Mouse (Mus musculus): Measurements from ENCODE around the gene Dock4.

Dock4 gene

DNA sequence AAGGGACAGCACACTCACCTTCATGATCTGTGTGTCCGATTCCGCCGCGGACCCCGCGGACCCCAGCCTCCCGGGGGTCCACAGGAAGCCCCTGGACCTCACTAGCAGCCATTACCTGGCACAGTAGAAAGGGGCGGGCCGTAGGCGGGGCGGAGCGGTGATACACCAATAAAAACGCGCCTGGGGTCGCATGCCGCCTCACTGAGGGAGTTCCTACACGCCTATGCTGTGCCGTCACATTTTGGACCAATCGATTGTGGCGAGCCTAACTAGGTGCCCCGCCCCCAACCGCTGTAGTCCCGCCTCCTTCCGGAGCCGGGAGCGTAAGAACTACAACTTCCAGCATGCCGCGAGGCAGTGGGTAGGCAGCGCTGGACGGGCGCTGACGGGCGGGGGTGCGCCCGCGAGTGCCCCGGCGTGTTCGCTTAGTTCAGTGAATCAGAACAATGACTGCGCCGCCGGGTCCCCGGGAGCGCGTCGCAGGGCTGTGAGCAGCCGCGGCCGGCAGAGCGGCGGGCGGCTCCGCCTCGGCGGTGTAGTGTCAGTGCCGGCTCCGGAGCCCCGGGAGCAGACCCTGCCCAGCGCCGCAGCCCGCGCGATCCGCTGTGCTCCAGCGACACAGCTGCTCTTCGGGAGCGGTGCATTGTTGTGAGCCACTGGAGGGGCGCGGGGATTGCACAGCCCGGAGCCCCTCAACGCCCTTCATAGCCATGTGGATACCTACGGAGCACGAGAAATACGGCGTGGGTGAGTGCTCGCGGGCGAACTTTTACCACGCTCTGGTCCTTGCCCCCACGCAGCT is at the start of gene Dock4, which contains the start of gene Zfp277:
TSS of gene Dock4 (plus strand) at position 305 of the 802 bp plus-strand sequence.
TSS of gene Zfp277 (minus strand) at position 255 of the 802 bp plus-strand sequence.
- CTCF ChIA-PET, result no interaction called here

GRCm38 (mm10) chr12:40398916-40399315 is 46.8 kb upstream of the Dock4 start:
- POLR2A ChIA-PET, result interaction anchor here in 2 of 4 experiments (0.7 kb wide), 3 partner anchors 61 to 176 kb away, joined by 3 read pairs; no protein-coding TSS in a partner anchor

More for the DNA sequence above, at the start of gene Dock4, which contains the start of gene Zfp277:
- POLR2A ChIA-PET, result interaction anchor here in 3 of 4 experiments (0.5 to 6.8 kb wide), 17 partner anchors 9 to 641 kb away, joined by 3 to 49 read pairs (median 4); no protein-coding TSS in a partner anchor

DNA sequence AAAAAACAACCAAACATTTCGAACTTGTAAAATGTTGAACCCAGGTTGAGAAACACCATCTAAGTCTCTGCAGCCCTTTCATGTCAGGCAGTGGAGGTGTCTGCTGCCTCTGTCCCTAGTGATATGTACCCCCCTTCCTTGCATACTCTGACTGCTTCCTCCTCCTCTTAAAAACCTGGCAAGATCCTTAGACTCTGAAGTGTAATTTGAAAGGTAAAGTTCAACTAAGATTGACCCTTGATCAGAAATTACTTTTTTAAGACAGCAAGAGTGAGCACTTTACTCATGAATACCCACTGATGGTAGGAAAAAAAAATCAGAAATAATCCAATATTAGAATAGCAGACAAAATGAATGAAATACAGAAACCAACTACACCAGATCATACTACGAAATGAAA is 46.4 kb upstream of the Dock4 start:
- ChIA-PET POLR2A (no interaction called here), CTCF (no interaction called here)

More at GRCm38 (mm10) chr12:40398916-40399315, 46.8 kb upstream of the Dock4 start:
- CTCF ChIA-PET, result interaction anchor here in 1 of 4 experiments (0.7 kb wide), 1 partner anchor 144 kb away, joined by 3 read pairs; no protein-coding TSS in a partner anchor

DNA sequence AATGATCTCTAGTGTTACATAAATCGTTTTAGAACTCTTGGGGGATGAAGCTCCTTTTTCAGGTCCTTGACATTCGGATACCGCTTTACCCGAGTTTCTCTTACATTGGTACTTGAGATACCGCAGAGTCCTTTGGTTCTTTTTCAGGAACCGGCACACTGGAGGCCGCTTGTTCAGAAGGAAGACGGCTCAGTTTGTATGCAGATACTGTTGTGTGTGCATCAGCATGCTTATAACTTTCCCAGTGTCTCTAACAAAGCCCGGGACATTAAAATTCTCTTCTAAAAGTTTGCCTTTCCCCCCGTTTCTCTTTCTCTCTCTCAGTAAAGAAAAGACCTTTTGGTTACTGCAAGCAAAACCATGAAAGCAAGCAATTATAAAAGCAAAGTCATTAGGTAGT is 45.9 kb upstream of the Dock4 start:
- POLR2A ChIA-PET, result interaction anchor here in 1 of 4 experiments (0.7 kb wide), 2 partner anchors 253 to 571 kb away, joined by 4 read pairs; no protein-coding TSS in a partner anchor

DNA sequence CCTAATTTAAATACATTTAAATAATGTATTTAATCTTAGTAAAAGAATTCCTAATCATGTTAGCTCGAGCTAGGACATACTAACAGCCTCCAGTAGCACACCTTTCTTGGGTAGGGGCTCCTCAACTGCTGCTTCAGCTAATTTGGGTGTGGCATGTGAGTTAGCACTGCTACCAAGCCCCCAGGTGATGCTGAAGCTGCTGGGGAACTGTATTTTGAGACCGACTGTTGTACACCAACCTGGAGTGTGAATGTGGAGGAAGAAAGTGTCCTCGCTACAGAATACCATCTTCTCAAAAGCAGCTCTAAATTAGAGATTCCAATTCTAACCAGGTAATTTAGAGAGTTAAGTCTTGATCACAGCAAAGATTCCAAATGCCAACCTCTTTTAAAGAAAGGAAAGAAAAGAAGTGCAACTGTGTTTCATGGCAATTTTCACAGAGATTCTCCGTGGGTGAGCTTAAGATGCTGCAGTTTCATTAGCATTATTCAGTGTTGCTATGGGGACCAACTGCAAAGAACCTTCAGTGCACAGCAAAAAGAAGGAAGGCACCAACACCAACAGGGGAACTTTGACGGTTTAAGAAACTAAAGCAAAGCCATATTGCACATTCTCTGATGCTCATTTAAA is 31.0 kb upstream of the Dock4 start:
- CTCF ChIA-PET, result no interaction called here

More for the DNA sequence above, 45.9 kb upstream of the Dock4 start:
- CTCF ChIA-PET, result no interaction called here

GRCm38 (mm10) chr12:40415312-40415925 is 30.3 kb upstream of the Dock4 start:
- ChIA-PET POLR2A (interaction anchor here in 1 of 4 experiments (0.8 to 1.1 kb wide), 2 partner anchors 30 to 33 kb away, joined by 3 to 4 read pairs; partner anchors contain the start of genes Dock4 and Zfp277), CTCF (no interaction called here)

More for the DNA sequence above, 31.0 kb upstream of the Dock4 start:
- POLR2A ChIA-PET, result interaction anchor here in 1 of 4 experiments (1.1 kb wide), 1 partner anchor 31 kb away, joined by 4 read pairs; the partner anchor contains the start of genes Dock4 and Zfp277

- ChIA-PET CTCF (interaction anchor here in 1 of 4 experiments (0.7 kb wide), 1 partner anchor 218 kb away, joined by 3 read pairs; the partner anchor contains the start of gene Lsmem1), POLR2A (no interaction called here)
Measured at GRCm38 (mm10) chr12:40417257-40417656, 28.5 kb upstream of the Dock4 start.

- ChIA-PET CTCF (no interaction called here), POLR2A (interaction anchor here in 1 of 4 experiments (0.6 kb wide), 1 partner anchor 16 kb away, joined by 3 read pairs; no protein-coding TSS in a partner anchor)
Measured at GRCm38 (mm10) chr12:40424991-40425390, 20.8 kb upstream of the Dock4 start.

DNA sequence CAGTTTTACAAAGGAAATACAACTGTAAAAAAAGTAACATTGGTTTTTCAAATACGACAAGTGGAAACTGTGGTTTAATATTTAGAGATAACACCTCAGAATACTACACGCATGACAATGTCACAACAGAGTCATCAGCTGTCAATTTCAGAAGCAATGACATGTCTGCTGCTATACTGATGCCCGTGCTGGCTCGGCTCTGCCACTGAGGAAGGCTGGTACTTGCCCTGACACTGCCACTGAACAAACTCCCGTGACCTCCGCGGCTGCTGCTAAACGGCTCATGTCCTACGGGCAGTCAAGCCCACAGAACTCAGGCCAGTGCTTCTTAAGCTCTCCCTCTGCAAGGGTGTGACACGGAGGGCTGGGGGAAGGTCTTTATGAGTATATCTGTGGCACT is 18.1 kb upstream of the Dock4 start:
- ChIA-PET CTCF (no interaction called here), POLR2A (interaction anchor here in 1 of 4 experiments (0.6 kb wide), 1 partner anchor 1055 kb away, joined by 3 read pairs; no protein-coding TSS in a partner anchor)

DNA sequence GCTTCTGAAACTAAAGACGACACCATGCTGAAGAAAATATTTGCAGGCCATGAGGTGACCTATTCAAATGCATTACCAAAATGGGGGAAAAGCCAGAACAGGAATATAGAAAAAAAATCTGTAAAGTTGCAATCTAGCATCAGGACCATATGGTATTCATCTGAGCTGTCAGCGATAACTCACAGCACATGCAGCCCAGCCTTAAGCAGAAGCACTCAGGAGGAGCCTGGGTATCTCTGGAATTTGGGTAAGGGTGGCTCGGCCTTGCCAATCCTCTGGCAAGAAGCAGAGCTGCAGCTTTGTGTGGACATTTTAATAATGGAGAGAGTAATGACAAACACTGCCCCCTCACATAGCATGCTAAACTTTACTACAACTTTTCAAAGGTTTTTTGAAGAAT is 15.8 kb upstream of the Dock4 start:
- ChIA-PET POLR2A (interaction anchor here in 1 of 4 experiments (0.7 kb wide), 1 partner anchor 40 kb away, joined by 4 read pairs; no protein-coding TSS in a partner anchor), CTCF (no interaction called here)

DNA sequence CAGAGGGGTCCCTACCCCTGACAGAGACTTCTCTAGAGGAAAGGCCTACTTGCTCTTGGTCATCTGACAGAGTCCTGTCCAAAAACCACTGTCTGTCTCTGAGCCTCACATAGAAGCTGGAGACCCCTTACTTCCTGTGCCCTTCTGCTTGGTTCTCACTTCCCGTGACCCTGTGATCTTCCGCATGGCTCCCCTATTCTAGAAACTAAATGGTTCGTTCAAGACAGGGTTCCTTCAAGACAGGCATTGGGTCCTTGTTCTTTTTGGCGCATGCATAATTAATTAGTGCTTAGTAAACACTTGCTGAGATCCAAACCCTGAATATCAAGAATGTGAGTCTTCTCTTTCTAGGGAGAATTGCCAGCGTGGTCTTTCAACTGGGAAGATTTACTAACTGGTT is 14.7 kb upstream of the Dock4 start:
- POLR2A ChIA-PET, result no interaction called here
- CTCF ChIA-PET, result no interaction called here

- POLR2A ChIA-PET, result interaction anchor here in 2 of 4 experiments (0.6 to 2.6 kb wide), 2 partner anchors 11 to 142 kb away, joined by 8 to 16 read pairs; partner anchors contain the start of genes Dock4 (in 1 of the 2) and Zfp277 (in 1 of the 2)
Measured at GRCm38 (mm10) chr12:40434101-40434500, 11.7 kb upstream of the Dock4 start.

GRCm38 (mm10) chr12:40438049-40438448 is 7.7 kb upstream of the Dock4 start:
- CTCF ChIA-PET, result no interaction called here
- POLR2A ChIA-PET, result interaction anchor here in 1 of 4 experiments (0.7 kb wide), 1 partner anchor 21 kb away, joined by 3 read pairs; no protein-coding TSS in a partner anchor

More at GRCm38 (mm10) chr12:40434101-40434500, 11.7 kb upstream of the Dock4 start:
- CTCF ChIA-PET, result no interaction called here

DNA sequence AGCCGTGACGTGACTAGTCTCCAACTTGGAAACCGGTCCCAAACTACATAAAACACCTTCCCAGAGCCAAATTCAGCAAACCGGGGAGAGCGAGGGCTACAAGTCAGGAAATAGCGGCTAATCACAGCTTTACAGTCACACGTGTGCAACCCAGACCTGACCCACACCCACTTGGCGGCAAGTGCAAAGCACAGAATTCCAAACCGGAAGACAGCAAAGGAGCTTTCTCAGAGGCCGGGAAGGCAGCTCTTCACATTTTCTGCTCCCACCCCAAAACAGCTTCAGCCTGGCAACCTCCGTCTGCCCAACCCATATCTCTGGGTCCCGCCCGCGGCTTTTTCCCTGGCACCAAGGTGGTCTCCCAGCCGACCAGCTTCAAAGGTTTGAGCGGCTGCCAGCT is 546 bp upstream of the Dock4 start:
- CTCF ChIA-PET, result no interaction called here
- POLR2A ChIA-PET, result interaction anchor here in 3 of 4 experiments (0.7 to 6.8 kb wide), 13 partner anchors 9 to 222 kb away, joined by 3 to 49 read pairs (median 4); no protein-coding TSS in a partner anchor

- ChIA-PET CTCF (interaction anchor here in 3 of 4 experiments (0.6 kb wide), 3 partner anchors 27 to 220 kb away, joined by 3 to 4 read pairs (median 3); no protein-coding TSS in a partner anchor), POLR2A (interaction anchor here (0.6 to 6.8 kb wide), 19 partner anchors 8 to 640 kb away, joined by 3 to 49 read pairs (median 3); no protein-coding TSS in a partner anchor)
Measured at GRCm38 (mm10) chr12:40446450-40447381, 964 bp downstream of the Dock4 start.

GRCm38 (mm10) chr12:40447561-40448355 is 2.0 kb downstream of the Dock4 start:
- CTCF ChIA-PET, result interaction anchor here in 3 of 4 experiments (0.6 kb wide), 3 partner anchors 26 to 221 kb away, joined by 3 to 4 read pairs (median 3); no protein-coding TSS in a partner anchor
- POLR2A ChIA-PET, result interaction anchor here (0.6 to 6.8 kb wide), 15 partner anchors 11 to 631 kb away, joined by 3 to 49 read pairs (median 4); no protein-coding TSS in a partner anchor

Data from embryonic stem cell, embryonic (primary cell).